Mouse (Mus musculus) adrenal gland, adult 2 months (tissue): ENCODE measurements around the gene Tbc1d8. TPM values are rescaled to one million over a fixed set of nuclear protein-coding genes. Genes with fewer than 3 reads are reported as not detected.
A peak's percentile ranks its signal among the peaks of the same experiment; 100 is the strongest.

Experiments used
- DNase-seq: peaks from one replicate; pipeline ENCODE4 v3.0.0; 2021
- polyA plus RNA-seq: library from polyadenylated mRNA; depleted of rRNA; stranded (reverse); fragments of >200 nt; gene quantifications from 2 replicates; pipeline ENCODE4 v1.2.3, GENCODE M21; 2012; rRNA removed
- total RNA-seq, 2 experiments: library from RNA; stranded (reverse); gene quantifications; 2 replicates each; pipeline ENCODE4 v1.2.3; 2021

Gene Tbc1d8
- total and polyA plus RNA-seq, 3 experiments = 6.0 to 20.3 (median 9.2) TPM

GRCm38 (mm10) chr1:39361754-39362514 is 116.6 kb downstream of the Tbc1d8 start:
- DNase-seq = no peak

- no peak for DNase-seq
These were observed 129.1 kb downstream of the Tbc1d8 start for GRCm38 (mm10) chr1:39349427-39349826.

GRCm38 (mm10) chr1:39349001-39349400 is 129.6 kb downstream of the Tbc1d8 start:
- no peak for DNase-seq

GRCm38 (mm10) chr1:39344981-39345600 is 133.5 kb downstream of the Tbc1d8 start:
- DNase-seq = no peak

- DNase-seq = no peak
These were observed 135.3 kb downstream of the Tbc1d8 start for GRCm38 (mm10) chr1:39343242-39343641.

- DNase-seq = no peak
These were observed 136.7 kb downstream of the Tbc1d8 start for GRCm38 (mm10) chr1:39341807-39342206.

- DNase-seq = peak; percentile 52
These were observed 137.9 kb downstream of the Tbc1d8 start for GRCm38 (mm10) chr1:39340647-39341046.

- no peak for DNase-seq
These were observed 138.4 kb downstream of the Tbc1d8 start for GRCm38 (mm10) chr1:39340156-39340555.

- no peak for DNase-seq
These were observed 139.1 kb downstream of the Tbc1d8 start for GRCm38 (mm10) chr1:39339455-39339854.

GRCm38 (mm10) chr1:39338831-39339230 is 139.7 kb downstream of the Tbc1d8 start:
- no peak for DNase-seq

- no peak for DNase-seq
These were observed 141.8 kb downstream of the Tbc1d8 start for GRCm38 (mm10) chr1:39336788-39337187.

GRCm38 (mm10) chr1:39335561-39336196 is 142.9 kb downstream of the Tbc1d8 start:
- DNase-seq = no peak

GRCm38 (mm10) chr1:39332456-39332855 is 146.1 kb downstream of the Tbc1d8 start:
- DNase-seq = no peak

GRCm38 (mm10) chr1:39330857-39331594 is 147.5 kb downstream of the Tbc1d8 start:
- peak; percentile 40 for DNase-seq

- DNase-seq = no peak
These were observed 151.0 kb downstream of the Tbc1d8 start for GRCm38 (mm10) chr1:39327546-39327945.

- no peak for DNase-seq
These were observed 153.3 kb downstream of the Tbc1d8 start for GRCm38 (mm10) chr1:39325228-39325627.

GRCm38 (mm10) chr1:39321954-39322353 is 156.6 kb downstream of the Tbc1d8 start:
- no peak for DNase-seq

Other genes with a start within 250 kb of the Tbc1d8 start
- gene Rpl31, start 110.9 kb downstream of the Tbc1d8 start, total RNA-seq = 100 to 1,000 TPM; 683 to 874 TPM
- gene Rpl31, start 110.9 kb downstream of the Tbc1d8 start, polyA plus RNA-seq = 28.1 and 29.9 TPM in 2 replicates
- 10 to 100 TPM; 18.5 to 23.2 TPM for gene Cnot11, start 56.2 kb upstream of the Tbc1d8 start, total RNA-seq
- 34.2 and 38.9 TPM in 2 replicates for gene Cnot11, start 56.2 kb upstream of the Tbc1d8 start, polyA plus RNA-seq
- 10 to 100 TPM; 39.1 to 42.5 TPM for gene Rnf149, start 98.7 kb upstream of the Tbc1d8 start, total RNA-seq
- gene Rnf149, start 98.7 kb upstream of the Tbc1d8 start, polyA plus RNA-seq = 30.0 and 66.9 TPM in 2 replicates
- gene Creg2, start 172.7 kb upstream of the Tbc1d8 start, total RNA-seq = under 1 TPM; 0.26 to 0.48 TPM
- 0.03 and 0.19 TPM in 2 replicates for gene Creg2, start 172.7 kb upstream of the Tbc1d8 start, polyA plus RNA-seq
- not detected for gene Rfx8, start 242.2 kb upstream of the Tbc1d8 start, total RNA-seq
- 0.10 TPM in 1 of 2 replicates, not detected in the other for gene Rfx8, start 242.2 kb upstream of the Tbc1d8 start, polyA plus RNA-seq